Mouse (Mus musculus): ENCODE results near the gene Arhgap27. TPM values are rescaled to one million over a fixed set of nuclear protein-coding genes. Genes with fewer than 3 reads are reported as not detected.

Arhgap27 gene
- polyA plus RNA-seq, 1 experiment from 2014 or later = 16.9 TPM

DNA sequence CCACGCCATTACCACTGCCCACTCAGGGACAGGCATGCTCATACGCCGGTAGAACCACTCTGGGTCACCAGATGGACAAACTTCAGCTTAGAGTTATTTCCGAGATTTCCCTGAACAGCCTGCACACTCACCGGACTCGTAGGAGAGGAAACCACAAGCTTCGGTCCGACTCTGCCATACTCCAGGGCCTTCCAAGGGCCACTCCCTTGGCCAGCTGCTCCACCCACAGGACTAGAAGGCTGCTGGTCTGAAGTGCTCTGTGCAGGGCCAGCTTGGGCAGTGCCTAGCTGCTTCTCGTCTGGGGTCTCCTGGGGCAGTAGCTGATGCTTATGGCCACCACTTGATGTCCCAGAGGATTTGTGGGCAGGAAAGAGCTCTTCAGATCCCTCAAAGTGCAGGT is 23.3 kb upstream of the Arhgap27 start:
- no peak for TF ChIP-seq CTCF (IDR thresholded peaks at IDR 0.05; ENCODE audit: low read depth)
- H3K9ac ChIP-seq (ENCODE audit: low read depth, low read length) = no peak overlapping the region
- no peaks in the 10 kb centered on the region for H3K9me3 ChIP-seq (ENCODE audit: control insufficient read depth)
- peaks cover 3% of the 10 kb centered on the region; the same call in 1 of the 2 replicates for H3K4me1 ChIP-seq (replicated peaks; ENCODE audit: control insufficient read depth, insufficient read depth, low read length)
- ATAC-seq = no peak
- no peaks in the 10 kb centered on the region for H3K27me3 ChIP-seq (replicated peaks; ENCODE audit: control insufficient read depth, insufficient read depth, low read length)
- no peak overlapping the region for H3K27ac ChIP-seq (ENCODE audit: low read depth, low read length)
- H3K4me2 ChIP-seq (replicated peaks; ENCODE audit: low read depth) = no peak overlapping the region
- H3K4me3 ChIP-seq (ENCODE audit: low read depth, low read length) = no peak overlapping the region
- 70% methylated on average over 9 of the region's 9 CpGs for WGBS
- peaks cover 20% of the 10 kb centered on the region for H3K36me3 ChIP-seq (ENCODE audit: control insufficient read depth, insufficient read depth)

DNA sequence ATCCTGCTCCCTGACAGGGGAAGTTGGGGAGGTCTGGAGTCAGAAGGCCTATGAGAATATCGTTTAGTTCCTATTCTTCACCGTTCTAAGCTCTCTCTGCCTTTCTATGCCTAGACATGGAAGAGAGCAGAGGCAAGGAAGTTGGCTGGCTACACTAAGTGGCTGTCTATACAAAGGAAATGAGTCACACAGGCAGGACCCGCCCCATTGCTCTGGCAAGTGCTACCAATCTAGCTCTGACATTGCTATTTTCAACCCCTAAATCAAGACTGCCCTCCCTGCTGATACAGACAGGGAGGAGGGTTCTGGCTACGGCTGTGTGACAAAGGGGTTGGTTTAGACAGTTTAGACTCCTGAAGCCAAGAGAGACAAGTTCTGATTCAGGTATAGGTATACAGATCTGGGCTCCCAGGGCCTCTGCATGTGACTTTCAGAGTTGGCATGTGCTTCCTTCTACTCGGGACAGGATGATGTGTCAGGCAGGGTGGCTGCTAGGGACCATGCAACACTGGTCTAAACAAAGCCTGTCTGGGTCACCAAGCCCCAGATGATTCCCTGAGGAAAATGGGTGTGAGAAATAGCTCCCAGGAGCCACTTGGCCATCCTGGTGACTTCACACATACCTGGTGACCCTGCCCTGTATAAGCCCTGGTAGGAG is 18.6 kb upstream of the Arhgap27 start:
- WGBS = 45% methylated on average over 5 of the region's 5 CpGs

DNA sequence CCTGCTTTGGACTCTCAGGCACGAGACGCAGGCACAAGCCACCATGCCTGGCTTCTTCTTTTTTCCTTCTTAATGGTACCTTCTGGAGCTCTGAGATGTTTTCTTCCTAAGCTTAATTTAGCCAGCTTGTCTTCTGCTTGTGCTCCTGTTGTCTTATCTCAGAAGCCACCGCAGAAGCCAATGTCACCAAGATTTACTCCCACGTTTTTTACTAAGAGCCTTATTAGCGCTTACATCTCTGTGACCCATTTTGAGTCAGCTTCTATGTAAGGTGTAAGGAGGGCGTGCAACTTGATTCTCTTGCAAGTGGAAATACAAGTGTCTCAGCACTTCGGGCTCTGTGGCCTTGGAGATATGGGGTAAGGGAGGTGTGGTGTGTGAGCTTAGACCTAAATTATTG is 18.0 kb upstream of the Arhgap27 start:
- no peak for TF ChIP-seq CTCF (IDR thresholded peaks at IDR 0.05; ENCODE audit: low read depth)
- H3K4me3 ChIP-seq (ENCODE audit: low read depth, low read length) = no peak overlapping the region
- H3K27ac ChIP-seq (ENCODE audit: low read depth, low read length) = peak overlapping the region; percentile 46; the same call in 1 of the 2 replicates
- no peak overlapping the region for H3K4me2 ChIP-seq (replicated peaks; ENCODE audit: low read depth)
- H3K9ac ChIP-seq (ENCODE audit: low read depth, low read length) = no peak overlapping the region
- WGBS = 82% methylated on average over 7 of the region's 7 CpGs
- H3K9me3 ChIP-seq (ENCODE audit: control insufficient read depth) = no peaks in the 10 kb centered on the region
- ATAC-seq = no peak
- H3K27me3 ChIP-seq (replicated peaks; ENCODE audit: control insufficient read depth, insufficient read depth, low read length) = no peaks in the 10 kb centered on the region
- peaks cover 39% of the 10 kb centered on the region for H3K36me3 ChIP-seq (ENCODE audit: control insufficient read depth, insufficient read depth)
- H3K4me1 ChIP-seq (replicated peaks; ENCODE audit: control insufficient read depth, insufficient read depth, low read length) = peaks cover 3% of the 10 kb centered on the region; the same call in 1 of the 2 replicates

More for the DNA sequence above, 18.6 kb upstream of the Arhgap27 start:
- peaks cover 3% of the 10 kb centered on the region; the same call in 1 of the 2 replicates for H3K4me1 ChIP-seq (replicated peaks; ENCODE audit: control insufficient read depth, insufficient read depth, low read length)
- peak; percentile 67; the same call in 1 of the 2 replicates for ATAC-seq
- no peaks in the 10 kb centered on the region for H3K9me3 ChIP-seq (ENCODE audit: control insufficient read depth)
- H3K4me2 ChIP-seq (replicated peaks; ENCODE audit: low read depth) = no peak overlapping the region
- H3K4me3 ChIP-seq (ENCODE audit: low read depth, low read length) = no peak overlapping the region
- peak overlapping the region; percentile 46 for H3K27ac ChIP-seq (ENCODE audit: low read depth, low read length)
- no peak overlapping the region for H3K9ac ChIP-seq (ENCODE audit: low read depth, low read length)
- no peaks in the 10 kb centered on the region for H3K27me3 ChIP-seq (replicated peaks; ENCODE audit: control insufficient read depth, insufficient read depth, low read length)
- H3K36me3 ChIP-seq (ENCODE audit: control insufficient read depth, insufficient read depth) = peaks cover 39% of the 10 kb centered on the region
- no peak for TF ChIP-seq CTCF (IDR thresholded peaks at IDR 0.05; ENCODE audit: low read depth)

DNA sequence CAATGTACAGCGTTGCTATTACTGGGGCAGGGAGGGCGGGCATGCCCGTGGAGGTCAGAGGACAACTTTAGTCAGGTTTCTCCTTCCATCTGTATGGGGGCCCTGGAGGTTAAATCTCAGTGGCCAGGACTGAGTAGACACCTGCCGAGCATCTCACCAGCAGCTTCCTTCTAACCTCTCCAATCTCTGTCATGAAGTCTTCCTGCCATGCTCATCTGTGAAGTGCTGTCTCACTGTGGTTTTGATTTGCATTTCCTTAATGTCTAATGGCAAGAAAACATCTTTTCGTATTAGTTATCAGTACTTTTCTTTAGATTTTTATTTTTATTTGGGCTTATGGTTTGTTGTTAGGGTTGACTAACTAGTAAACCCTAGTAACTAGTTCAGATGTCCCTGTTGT is 17.0 kb upstream of the Arhgap27 start:
- WGBS = 88% methylated on average over 5 of the region's 5 CpGs
- Histone ChIP-seq H3K4me3 (ENCODE audit: low read depth, low read length) (no peak overlapping the region), H3K9me3 (ENCODE audit: control insufficient read depth) (no peaks in the 10 kb centered on the region), H3K27ac (ENCODE audit: low read depth, low read length) (no peak overlapping the region), H3K4me1 (replicated peaks; ENCODE audit: control insufficient read depth, insufficient read depth, low read length) (peaks cover 3% of the 10 kb centered on the region; the same call in 1 of the 2 replicates), H3K9ac (ENCODE audit: low read depth, low read length) (no peak overlapping the region), H3K36me3 (ENCODE audit: control insufficient read depth, insufficient read depth) (peaks cover 45% of the 10 kb centered on the region), H3K27me3 (replicated peaks; ENCODE audit: control insufficient read depth, insufficient read depth, low read length) (no peaks in the 10 kb centered on the region), H3K4me2 (replicated peaks; ENCODE audit: low read depth) (no peak overlapping the region)
- TF ChIP-seq CTCF (IDR thresholded peaks at IDR 0.05; ENCODE audit: low read depth) = no peak
- no peak for ATAC-seq

DNA sequence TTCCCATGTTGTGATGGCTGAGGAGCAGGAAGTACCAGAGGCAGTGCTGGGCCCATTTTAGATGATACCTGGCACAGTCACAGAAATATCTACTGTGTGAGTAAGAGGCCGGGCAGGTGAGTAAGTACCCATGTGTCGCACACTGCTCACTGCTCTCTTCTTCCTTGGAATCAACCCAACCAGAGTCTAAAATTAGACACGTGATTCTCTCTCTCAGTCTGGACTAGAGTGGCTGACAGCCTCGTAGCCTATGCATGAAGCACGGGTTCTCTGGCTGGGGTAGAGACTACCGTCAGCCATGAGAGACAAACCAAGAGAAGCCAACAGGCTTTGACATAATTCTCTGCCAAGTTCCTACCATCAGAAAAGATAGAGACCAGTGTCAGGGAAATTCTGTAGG is 14.8 kb upstream of the Arhgap27 start:
- no peaks in the 10 kb centered on the region for H3K9me3 ChIP-seq (ENCODE audit: control insufficient read depth)
- 86% methylated on average over 6 of the region's 6 CpGs for WGBS
- no peak for ATAC-seq
- no peak overlapping the region for H3K27ac ChIP-seq (ENCODE audit: low read depth, low read length)
- peaks cover 60% of the 10 kb centered on the region for H3K36me3 ChIP-seq (ENCODE audit: control insufficient read depth, insufficient read depth)
- no peak overlapping the region for H3K4me2 ChIP-seq (replicated peaks; ENCODE audit: low read depth)
- no peak overlapping the region for H3K4me3 ChIP-seq (ENCODE audit: low read depth, low read length)
- peaks cover 3% of the 10 kb centered on the region; the same call in 1 of the 2 replicates for H3K4me1 ChIP-seq (replicated peaks; ENCODE audit: control insufficient read depth, insufficient read depth, low read length)
- no peaks in the 10 kb centered on the region for H3K27me3 ChIP-seq (replicated peaks; ENCODE audit: control insufficient read depth, insufficient read depth, low read length)
- no peak for TF ChIP-seq CTCF (IDR thresholded peaks at IDR 0.05; ENCODE audit: low read depth)
- H3K9ac ChIP-seq (ENCODE audit: low read depth, low read length) = no peak overlapping the region

DNA sequence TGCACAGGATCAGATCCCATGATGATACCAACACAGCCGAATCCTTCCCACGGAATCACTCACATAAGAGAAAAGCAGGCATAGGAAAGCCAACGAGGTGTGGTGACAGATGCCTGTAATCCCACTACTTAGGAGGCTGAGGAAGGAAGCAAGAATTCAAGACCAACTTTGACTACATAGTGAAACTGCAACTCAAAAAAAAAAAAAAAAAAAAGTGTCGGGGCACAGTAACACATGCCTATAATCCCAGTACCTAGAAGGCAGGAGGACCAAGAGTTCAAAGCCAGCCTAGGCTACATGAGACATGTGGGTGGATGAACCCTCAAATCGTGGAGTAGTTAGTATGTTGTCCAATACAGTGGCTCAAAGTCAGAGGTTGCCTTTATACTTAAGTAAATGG is 12.3 kb upstream of the Arhgap27 start:
- Histone ChIP-seq H3K27ac (ENCODE audit: low read depth, low read length) (no peak overlapping the region), H3K4me1 (replicated peaks; ENCODE audit: control insufficient read depth, insufficient read depth, low read length) (no peaks in the 10 kb centered on the region), H3K9ac (ENCODE audit: low read depth, low read length) (no peak overlapping the region), H3K4me3 (ENCODE audit: low read depth, low read length) (no peak overlapping the region), H3K9me3 (ENCODE audit: control insufficient read depth) (no peaks in the 10 kb centered on the region), H3K4me2 (replicated peaks; ENCODE audit: low read depth) (no peak overlapping the region), H3K36me3 (ENCODE audit: control insufficient read depth, insufficient read depth) (peaks cover 66% of the 10 kb centered on the region), H3K27me3 (replicated peaks; ENCODE audit: control insufficient read depth, insufficient read depth, low read length) (no peaks in the 10 kb centered on the region)
- ATAC-seq = no peak
- TF ChIP-seq CTCF (IDR thresholded peaks at IDR 0.05; ENCODE audit: low read depth) = no peak
- WGBS = 81% methylated on average over 5 of the region's 5 CpGs

Measured in intestine, postnatal 0 days (tissue).